Mouse (Mus musculus) heart, adult 2 months (tissue): ENCODE measurements at regions not wholly inside any gene's neighbourhood (a gene's known extent, or its start where the extent isn't known, plus 50 kb on each side); places are given as distances from the start of the nearest gene placed in this dataset.

Experiments
- CTCF ChIP-seq: fragments of 200-600 bp; IDR thresholded peaks from 2 replicates; pipeline ENCODE4 v1.8.1; 2022; ENCODE audit warnings: antibody characterized with exemption, mild to moderate bottlenecking, moderate library complexity
- EP300 ChIP-seq: fragments of 200-500 bp; IDR thresholded peaks from 2 replicates; pipeline ENCODE4 v1.6.1; 2011; ENCODE audit warnings: low read depth, low read length, control low read depth; ENCODE audit not compliant: insufficient read depth
- POLR2A ChIP-seq: fragments of 200-500 bp; IDR thresholded peaks from 2 replicates; pipeline ENCODE4 v1.6.1; 2011; ENCODE audit warnings: mild to moderate bottlenecking, low read depth, low read length, control low read depth; ENCODE audit not compliant: insufficient read depth

- no peak for TF ChIP-seq POLR2A
- TF ChIP-seq CTCF = no peak
- no peak for TF ChIP-seq EP300
Measured at GRCm38 (mm10) chr3:128210591-128210990, 314.5 kb upstream of the Fam241a start.
